ENCODE assay signal across 13 mouse cellular contexts in the genomic region with DNA sequence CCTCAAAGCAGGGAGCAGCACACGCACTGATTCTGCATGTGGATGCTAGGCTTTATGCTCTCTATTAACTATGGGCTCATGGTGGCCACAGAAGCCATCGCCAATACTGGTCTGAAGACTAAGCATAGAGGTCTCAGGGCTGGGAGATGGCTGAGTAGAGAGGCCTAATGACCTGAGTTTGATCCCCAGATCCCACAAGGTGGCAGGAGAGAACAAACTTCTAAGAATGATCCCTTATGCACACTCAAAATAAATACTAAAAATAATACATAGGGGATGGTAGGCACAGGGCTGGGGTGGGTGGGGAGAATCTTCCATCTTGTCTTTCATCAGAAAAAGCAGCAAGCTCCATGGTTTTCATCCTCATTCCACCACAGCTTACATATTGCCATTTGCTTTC.
A peak's percentile ranks its signal among the peaks of the same experiment; 100 is the strongest.
DNase-seq lines count a peak whose midpoint lies in the region; ATAC-seq and TF ChIP-seq lines count a peak whose summit lies in the region.
"Had no signal": no experiment of that assay in that cellular context is flagged by ENCODE, and none has a peak within 500 bp of the region (broad histone marks: within the 10 kb centered on the region; RNA-seq: fewer than 3 reads in every experiment).

No protein-coding gene starts in this region.

- no peak overlapping the region for H3K27ac ChIP-seq in kidney, adult 2 months (ENCODE audit: insufficient read depth, low read depth, low read length)
- H3K27ac ChIP-seq in kidney, embryonic 16.5 days (ENCODE audit: low read length), result no peak overlapping the region
- no peak overlapping the region for H3K27ac ChIP-seq in forebrain, embryonic 16.5 days (ENCODE audit: low read length)
- H3K27ac ChIP-seq: embryonic facial prominence, embryonic 10.5 days; heart, embryonic 15.5 days; liver, embryonic 12.5 days; neural tube, embryonic 13.5 days had no signal

- H3K4me1 ChIP-seq in kidney, adult 2 months (ENCODE audit: control insufficient read depth, insufficient read depth, low read length), result no peaks in the 10 kb centered on the region
- no peaks in the 10 kb centered on the region for H3K4me1 ChIP-seq in kidney, embryonic 16.5 days (ENCODE audit: insufficient read depth, low read length)
- H3K4me1 ChIP-seq in megakaryocyte, embryonic 14.5 days, result peaks cover 94% of the 10 kb centered on the region
- H3K4me1 ChIP-seq in forebrain, embryonic 16.5 days (replicated peaks; ENCODE audit: control insufficient read depth, insufficient read depth, low read length), result 0 out of 2 replicates have a peak, but pooled peaks cover 2% of the 10 kb centered on the region
- H3K4me1 ChIP-seq: embryonic facial prominence, embryonic 10.5 days; heart, embryonic 15.5 days; neural tube, embryonic 13.5 days had no signal

- TF ChIP-seq CTCF in kidney, adult 2 months (conservative IDR thresholded peaks at IDR 0.05; ENCODE audit: insufficient read depth, insufficient read length, low read depth, low read length), result peak; percentile 35; the same call in 1 of the 2 replicates

- H3K27me3 ChIP-seq in kidney, adult 2 months (replicated peaks; ENCODE audit: control insufficient read depth, insufficient read depth, low read length), result no peaks in the 10 kb centered on the region
- H3K27me3 ChIP-seq in kidney, embryonic 16.5 days (ENCODE audit: insufficient read depth, low read length), result no peaks in the 10 kb centered on the region
- no peaks in the 10 kb centered on the region for H3K27me3 ChIP-seq in megakaryocyte, embryonic 14.5 days (replicated peaks)
- H3K27me3 ChIP-seq in forebrain, embryonic 16.5 days (replicated peaks; ENCODE audit: control insufficient read depth, insufficient read depth, low read length), result no peaks in the 10 kb centered on the region
- H3K27me3 ChIP-seq: heart, embryonic 15.5 days; liver, embryonic 12.5 days; neural tube, embryonic 13.5 days had no signal

- 89% methylated on average over 2 of the region's 2 CpGs for WGBS in kidney, adult 2 months
- 83% methylated on average over 2 of the region's 2 CpGs for WGBS in kidney, embryonic 16.5 days
- WGBS in forebrain, embryonic 16.5 days, result 96% methylated on average over 2 of the region's 2 CpGs

- no peaks in the 10 kb centered on the region for H3K9me3 ChIP-seq in kidney, embryonic 16.5 days (ENCODE audit: low read length)
- H3K9me3 ChIP-seq in megakaryocyte, embryonic 14.5 days, result no peaks in the 10 kb centered on the region
- H3K9me3 ChIP-seq in forebrain, embryonic 16.5 days (ENCODE audit: control insufficient read depth, low read length), result no peaks in the 10 kb centered on the region
- H3K9me3 ChIP-seq: embryonic facial prominence, embryonic 10.5 days; heart, embryonic 15.5 days; liver, embryonic 12.5 days; neural tube, embryonic 13.5 days had no signal

- no peak overlapping the region for H3K9ac ChIP-seq in kidney, embryonic 16.5 days (replicated peaks; ENCODE audit: low read length)
- no peak overlapping the region for H3K9ac ChIP-seq in forebrain, embryonic 16.5 days (replicated peaks; ENCODE audit: low read depth, low read length)
- H3K9ac ChIP-seq: heart, embryonic 15.5 days; liver, embryonic 12.5 days; neural tube, embryonic 13.5 days had no signal

- no peaks in the 10 kb centered on the region for H3K36me3 ChIP-seq in kidney, adult 2 months (ENCODE audit: control insufficient read depth, insufficient read depth, low read length)
- H3K36me3 ChIP-seq in kidney, embryonic 16.5 days (ENCODE audit: insufficient read depth, low read length), result peaks cover 10% of the 10 kb centered on the region
- peaks cover 52% of the 10 kb centered on the region for H3K36me3 ChIP-seq in megakaryocyte, embryonic 14.5 days (replicated peaks; ENCODE audit: low read length)
- H3K36me3 ChIP-seq in forebrain, embryonic 16.5 days (ENCODE audit: control insufficient read depth, insufficient read depth), result no peaks in the 10 kb centered on the region; the same call in 1 of the 2 replicates
- H3K36me3 ChIP-seq: heart, embryonic 15.5 days had no signal

- no peak for TF ChIP-seq POLR2A in kidney, adult 2 months (IDR thresholded peaks at IDR 0.05; ENCODE audit: low read depth, low read length)

- no peak overlapping the region for H3K4me3 ChIP-seq in kidney, adult 2 months (ENCODE audit: insufficient read depth, low read depth, low read length)
- no peak overlapping the region for H3K4me3 ChIP-seq in kidney, embryonic 16.5 days (ENCODE audit: low read length)
- H3K4me3 ChIP-seq in megakaryocyte, embryonic 14.5 days (replicated peaks), result peak overlapping the region; percentile 28
- no peak overlapping the region for H3K4me3 ChIP-seq in forebrain, embryonic 16.5 days (replicated peaks; ENCODE audit: low read length)
- H3K4me3 ChIP-seq: embryonic facial prominence, embryonic 10.5 days; heart, embryonic 15.5 days; liver, embryonic 12.5 days; neural tube, embryonic 13.5 days had no signal

- DNase-seq in cerebellum, postnatal 10 days, result peak; percentile 34 to 41
- no peak for DNase-seq in cerebellum, adult 11 months
- peak; percentile 34 for DNase-seq in kidney, adult 2 months
- peak; percentile 21 for DNase-seq in retina, embryonic 14.5 days (ENCODE audit: low spot score)
- DNase-seq: cerebellum, adult 9-11 months had no signal

- no peak overlapping the region for H3K4me2 ChIP-seq in kidney, embryonic 16.5 days (replicated peaks; ENCODE audit: low read depth, low read length)
- no peak overlapping the region for H3K4me2 ChIP-seq in forebrain, embryonic 16.5 days (ENCODE audit: low read length)
- H3K4me2 ChIP-seq: heart, embryonic 15.5 days; liver, embryonic 12.5 days; neural tube, embryonic 13.5 days had no signal

- no peak for ATAC-seq in kidney, embryonic 16.5 days (ENCODE audit: low FRiP score, low TSS enrichment)
- ATAC-seq in megakaryocyte, adult 5-6 weeks (ENCODE audit: poor library complexity, severe bottlenecking), result no peak
- no peak for ATAC-seq in forebrain, embryonic 16.5 days
- ATAC-seq: liver, embryonic 12.5 days had no signal
